Mouse (Mus musculus) testis, postnatal 14 days (tissue): ENCODE results near the gene Veph1.

ENCODE experiments used
- DNase-seq: peaks from one replicate; pipeline ENCODE4 v3.0.0; 2021; ENCODE audit warnings: low spot score

Gene Veph1

DNA sequence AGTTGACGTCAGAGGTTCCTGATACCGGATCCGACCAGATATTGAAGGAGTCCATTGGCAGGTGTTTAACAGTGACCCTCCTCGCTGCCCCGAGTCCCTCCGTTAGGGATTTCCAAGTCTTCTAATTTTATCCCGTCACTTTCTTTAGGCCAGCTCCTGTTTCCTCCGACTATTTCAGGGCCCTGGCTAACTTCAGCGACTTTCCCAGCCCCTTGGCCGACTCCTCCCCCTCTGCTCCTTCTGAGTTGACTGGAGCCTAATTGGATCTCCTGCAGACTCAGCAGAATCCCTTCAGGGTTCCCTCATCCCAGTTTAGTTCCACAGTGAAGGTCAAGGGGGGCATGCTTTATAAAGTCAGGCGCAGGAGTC, 75.4 kb downstream of the Veph1 start:
- no peak for DNase-seq

DNA sequence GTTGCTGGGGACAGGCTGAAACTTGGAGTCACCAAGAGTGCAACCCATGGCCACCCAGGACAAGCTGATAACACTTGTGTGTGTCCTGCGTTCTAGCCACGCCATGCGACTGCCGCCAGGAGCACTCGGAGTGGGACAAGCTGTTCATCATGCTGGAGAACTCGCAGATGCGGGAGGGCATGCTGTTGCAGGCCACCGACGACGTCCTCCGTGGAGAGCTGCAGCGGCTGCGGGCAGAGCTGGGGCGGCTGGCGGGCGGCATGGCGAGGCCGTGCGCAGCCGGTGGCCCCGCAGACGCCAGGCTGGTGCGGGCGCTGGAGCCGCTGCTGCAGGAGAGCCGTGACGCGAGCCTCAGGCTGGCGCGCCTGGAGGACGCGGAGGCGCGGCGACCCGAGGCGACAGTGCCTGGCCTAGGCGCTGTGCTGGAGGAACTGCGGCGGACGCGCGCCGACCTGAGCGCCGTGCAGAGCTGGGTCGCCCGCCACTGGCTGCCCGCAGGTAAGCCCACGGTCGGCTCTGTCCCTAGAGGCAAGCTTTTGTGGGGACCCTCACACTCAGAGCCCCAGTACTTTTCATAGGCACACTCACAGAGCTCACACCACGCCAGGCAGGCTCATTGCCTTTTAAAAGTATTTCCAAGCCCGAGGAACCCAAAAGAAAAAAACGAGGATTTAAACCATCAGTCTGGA, 75.9 kb downstream of the Veph1 start:
- DNase-seq, result peak; percentile 10

DNA sequence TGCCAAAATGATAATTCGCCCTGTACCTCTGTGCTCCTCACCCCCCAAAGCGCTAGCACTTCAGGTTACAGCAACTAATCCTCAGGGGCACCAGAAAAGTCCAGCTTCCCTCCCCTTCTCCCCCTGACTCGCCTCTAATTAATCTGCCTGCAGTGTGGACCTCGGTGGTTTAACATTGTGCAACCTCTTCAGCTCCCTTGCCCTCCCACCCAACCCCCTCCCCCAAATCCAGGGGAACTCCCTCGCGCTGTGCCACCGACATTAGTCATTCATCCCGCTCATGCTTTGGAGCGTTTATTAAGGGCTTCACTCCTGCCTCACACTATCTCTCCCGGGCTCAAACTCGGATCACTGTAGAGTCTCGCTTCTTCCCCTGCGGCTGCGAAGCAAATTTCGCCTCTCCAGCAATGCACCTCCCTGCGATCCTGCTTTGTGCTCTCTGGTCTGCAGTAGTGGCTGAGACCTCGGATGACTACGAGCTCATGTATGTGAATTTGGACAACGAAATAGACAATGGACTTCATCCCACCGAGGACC, 76.9 kb downstream of the Veph1 start, which contains the start of gene Ptx3:
TSS of gene Ptx3 (plus strand) at position 256 of the 537 bp plus-strand sequence.
- no peak for DNase-seq

DNA sequence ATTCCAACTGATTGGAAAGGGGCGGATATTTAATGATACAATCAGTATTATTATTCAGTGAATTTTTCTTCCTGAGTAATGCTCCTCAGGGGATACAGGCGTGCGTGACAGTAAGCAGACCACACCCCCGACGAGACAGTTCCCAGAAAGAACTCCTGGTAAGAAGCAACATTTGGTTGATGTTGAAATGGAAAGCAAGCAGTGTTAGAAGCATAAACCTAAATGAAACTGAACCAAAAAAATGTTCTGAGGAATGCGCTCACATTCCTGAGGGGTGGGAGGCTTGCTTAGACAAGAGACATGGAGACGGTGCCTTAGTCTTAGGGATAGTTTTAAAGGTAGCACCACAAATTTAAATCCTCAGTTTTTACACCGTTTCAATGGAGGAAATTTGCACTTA, 80.9 kb downstream of the Veph1 start:
- DNase-seq, result no peak

DNA sequence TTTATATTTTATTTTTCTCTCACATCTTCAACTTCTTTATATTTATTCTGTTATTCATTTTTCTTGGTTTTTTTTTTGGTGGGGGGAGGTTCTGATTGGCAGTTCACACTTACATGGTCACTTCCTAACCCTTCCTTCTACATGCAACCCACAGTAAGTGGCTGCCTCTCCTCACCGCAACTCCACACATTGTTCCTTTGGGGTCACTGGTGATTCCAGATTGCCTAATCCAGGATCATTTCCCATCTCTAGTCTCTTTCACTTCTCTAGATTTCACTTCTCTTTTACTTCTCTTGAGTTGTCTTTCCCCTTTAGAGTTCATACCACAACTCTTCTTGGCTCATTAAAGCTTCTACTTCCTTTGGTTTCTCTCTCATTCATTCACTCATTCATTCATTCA, 83.1 kb downstream of the Veph1 start:
- DNase-seq, result no peak

DNA sequence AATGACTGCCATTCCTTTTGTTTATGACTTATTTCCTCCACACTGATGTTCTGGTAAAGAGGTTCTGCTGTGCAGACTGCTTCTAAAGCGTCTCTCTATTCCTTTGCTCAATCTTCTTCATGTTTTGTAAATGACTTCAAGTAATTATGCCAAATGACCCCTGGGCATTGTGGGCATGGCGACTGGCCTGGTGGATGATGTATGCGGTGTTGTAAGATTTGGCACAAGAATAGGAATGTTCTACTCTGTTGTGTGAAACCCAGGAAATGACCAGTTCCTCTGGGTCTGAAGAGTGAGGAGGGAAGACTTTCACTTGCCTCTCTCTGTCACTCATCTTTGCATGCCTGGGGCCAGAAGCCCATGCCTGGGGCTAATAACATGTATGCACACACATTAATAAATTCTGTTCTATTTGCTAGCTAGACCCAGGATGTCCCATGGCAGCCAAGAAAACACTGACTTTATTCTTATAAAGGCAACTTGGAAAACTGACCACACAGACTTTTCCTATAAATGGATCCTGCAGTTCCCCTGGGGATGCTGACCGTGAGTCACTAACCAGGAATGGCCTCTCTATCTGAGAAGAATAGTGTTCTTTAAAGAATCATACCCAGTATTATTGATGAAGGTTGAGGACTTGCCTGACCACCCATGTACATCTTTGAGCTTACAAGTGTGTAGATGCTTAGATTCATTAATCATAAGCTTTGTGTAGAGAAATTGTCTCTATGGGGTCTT, 87.6 kb downstream of the Veph1 start:
- no peak for DNase-seq

DNA sequence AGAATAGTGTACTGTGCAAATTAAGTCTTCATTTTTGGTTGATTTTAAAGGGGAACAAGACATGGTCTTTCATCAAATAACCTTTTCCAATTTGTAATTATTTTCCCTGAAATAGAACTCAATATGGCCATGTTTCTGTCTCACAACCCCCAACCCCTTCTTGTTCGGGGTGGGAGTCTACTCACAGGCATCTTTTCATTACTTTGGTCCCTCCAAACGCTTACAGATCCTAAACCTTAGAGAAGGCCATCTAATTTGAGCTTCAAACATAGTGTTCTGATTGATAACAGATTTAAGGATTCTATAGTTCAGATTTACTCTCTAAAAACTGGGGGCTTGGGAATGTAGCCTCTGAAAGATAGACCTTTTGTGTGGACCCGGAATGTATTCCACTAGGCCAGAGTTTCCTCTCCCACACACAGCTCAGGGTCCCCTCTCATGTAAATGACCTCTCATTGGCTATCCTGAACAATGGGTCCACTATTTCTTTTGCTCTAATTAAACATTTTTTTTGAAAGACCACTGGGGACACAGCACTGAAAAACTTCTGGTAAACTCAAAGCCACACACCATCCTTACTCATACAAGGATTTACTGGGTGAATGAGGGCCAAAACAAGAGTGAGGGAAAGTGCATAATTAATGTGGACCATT, 102.6 kb downstream of the Veph1 start:
- no peak for DNase-seq

DNA sequence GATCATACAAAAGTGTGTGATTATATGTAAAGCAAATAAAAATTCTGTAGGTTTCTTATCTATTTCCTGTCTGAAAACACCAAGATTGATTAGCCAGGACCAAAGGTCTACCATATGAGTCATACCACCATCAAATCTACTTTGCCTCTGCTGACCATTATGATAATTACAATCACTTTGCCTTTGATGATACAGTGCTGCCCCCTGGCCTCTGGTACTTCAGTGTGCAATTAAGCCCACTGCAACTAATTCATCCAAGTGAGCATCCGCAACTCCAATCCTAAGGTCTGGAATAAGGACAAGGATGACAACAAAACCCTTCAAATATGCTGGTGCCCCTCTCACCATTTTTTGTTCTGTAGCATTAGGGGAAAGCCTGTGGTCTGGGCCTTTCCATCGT, 117.0 kb downstream of the Veph1 start:
- no peak for DNase-seq

DNA sequence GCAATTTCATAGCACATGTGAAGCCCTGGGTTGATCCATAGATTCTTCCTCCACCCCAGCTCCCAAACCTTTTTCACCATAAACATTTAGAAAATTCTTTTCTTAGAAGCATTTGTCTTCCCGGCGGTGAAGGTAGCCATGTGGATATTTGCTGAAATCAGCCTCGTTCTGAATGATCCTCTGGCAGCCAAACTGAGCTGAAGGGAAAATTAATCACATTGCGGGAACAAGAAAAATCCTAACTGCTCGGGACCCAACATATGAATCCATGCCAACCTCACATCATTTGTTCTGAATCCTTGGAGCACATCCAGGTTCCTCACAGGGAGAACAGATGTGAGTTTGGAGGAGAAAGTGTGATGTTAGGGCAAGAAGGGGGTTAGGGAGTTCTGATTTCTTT, 123.7 kb downstream of the Veph1 start:
- no peak for DNase-seq

DNA sequence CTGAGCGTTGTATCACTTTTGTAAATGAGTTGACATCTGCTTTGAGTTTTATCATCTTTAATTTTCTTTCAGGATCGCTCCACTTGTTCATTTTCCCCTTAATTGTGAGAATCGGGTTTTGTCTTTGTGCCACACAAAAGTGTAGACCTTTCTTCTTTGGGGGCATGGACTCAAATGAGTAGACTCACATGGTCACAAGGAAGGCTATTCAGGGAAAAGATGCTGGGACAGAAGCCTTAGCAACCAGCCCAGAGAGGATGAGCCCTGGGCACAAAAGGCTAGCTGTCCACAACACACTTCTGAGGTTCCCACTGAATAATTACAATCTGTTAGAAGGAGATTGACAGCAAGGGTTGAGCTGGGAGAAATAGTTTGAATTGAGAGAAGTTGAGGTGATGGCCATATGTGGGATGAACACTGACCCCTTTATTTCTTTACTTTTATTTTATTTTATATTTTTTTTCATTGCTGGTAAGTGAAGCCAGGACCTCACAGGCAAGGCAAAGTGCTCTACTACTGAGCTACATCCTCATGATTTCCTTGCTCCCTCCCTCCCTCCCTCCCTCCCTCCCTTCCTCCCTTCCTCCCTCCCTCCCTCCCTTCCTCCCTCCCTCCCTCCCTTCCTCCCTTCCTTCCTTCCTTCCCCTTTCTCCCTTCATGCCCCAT, 126.6 kb downstream of the Veph1 start:
- no peak for DNase-seq

DNA sequence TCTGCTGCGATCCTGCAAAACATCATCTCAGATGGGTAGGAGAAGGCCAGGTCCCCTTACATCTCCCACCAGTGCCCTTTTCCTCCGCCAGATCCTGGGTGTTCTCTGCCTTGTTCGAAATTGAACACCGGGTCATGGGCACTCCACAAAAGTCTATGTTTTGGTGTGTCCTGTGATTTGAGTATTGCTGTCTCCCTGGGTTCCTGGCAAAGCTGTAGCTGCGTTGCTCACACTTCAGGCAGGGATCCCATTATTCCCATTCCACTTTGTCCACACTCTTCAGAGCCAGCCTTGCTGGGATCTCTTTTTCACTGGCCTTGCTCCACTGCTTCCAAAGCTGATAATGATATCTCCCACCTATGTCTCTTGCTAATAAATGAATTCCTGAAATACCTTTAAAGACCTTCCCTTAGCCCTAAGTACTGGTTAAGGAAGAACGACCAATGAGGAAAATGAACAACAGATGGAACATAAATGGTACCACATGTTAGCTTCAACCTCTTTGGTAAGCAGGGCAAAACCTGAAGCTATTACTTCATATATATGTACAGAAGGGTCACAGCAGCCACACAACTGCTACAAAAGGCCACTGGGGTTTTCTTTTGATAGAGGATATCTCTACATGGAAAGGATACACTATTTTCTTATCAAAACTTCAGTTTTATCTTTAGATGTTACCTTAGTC, 129.9 kb downstream of the Veph1 start:
- DNase-seq, result no peak

DNA sequence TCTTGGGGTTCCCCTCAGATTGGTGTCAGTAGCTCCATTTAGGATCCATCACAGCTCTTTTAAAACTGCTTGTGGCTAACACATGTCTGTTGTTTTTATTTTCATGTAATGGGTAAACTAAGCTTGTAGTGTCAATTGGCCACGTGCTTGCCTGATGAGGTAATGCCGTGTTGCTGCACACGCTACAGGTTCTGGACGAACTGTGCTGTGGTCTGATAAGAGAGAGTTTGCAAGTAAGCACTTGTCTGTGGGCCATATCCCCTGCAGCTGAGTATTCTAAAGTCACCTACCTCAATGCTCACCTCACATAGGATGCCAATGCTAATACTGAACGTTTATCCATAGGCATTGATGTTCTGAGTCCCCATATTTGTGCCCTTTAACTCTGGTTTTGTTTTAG, 131.6 kb downstream of the Veph1 start:
- DNase-seq, result no peak

DNA sequence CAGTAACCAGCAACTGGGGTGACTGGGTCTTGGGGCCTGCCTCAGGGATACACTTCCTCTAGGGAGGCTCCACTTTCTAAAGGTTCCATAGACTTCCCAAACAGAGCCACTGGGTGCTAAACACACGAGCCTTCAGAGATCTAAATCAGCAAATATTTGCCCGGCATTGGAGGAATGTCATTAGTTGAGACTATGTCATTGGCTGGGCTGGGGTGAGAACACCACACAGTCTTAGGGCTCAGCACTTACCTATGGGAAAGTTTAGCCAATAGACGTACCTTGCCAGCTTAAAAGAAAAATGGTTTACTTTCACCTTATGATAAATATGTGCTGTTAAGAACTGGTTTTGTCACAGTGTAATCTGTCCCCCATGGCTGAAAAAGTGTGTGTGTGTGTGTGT, 132.1 kb downstream of the Veph1 start:
- DNase-seq, result no peak

DNA sequence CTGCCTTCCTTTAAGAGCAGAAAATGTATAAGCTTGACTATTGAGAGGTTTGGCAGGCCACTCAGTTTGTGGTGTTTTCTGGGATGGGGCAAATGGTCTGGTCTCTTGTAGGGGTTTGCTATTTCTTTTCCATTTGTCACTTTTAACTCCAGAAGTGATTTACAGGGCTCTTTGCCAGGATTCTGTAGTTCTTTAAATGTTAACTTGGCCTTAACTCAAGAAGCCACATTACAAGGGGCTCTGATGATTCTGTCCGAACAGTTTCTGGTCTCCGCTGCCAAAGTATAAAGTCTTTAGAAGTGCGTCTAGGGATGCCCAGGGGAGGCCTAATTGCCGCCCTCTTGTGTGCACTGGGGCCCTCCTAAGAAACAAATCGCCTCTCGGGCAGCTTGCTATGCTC, 134.0 kb downstream of the Veph1 start:
- no peak for DNase-seq

DNA sequence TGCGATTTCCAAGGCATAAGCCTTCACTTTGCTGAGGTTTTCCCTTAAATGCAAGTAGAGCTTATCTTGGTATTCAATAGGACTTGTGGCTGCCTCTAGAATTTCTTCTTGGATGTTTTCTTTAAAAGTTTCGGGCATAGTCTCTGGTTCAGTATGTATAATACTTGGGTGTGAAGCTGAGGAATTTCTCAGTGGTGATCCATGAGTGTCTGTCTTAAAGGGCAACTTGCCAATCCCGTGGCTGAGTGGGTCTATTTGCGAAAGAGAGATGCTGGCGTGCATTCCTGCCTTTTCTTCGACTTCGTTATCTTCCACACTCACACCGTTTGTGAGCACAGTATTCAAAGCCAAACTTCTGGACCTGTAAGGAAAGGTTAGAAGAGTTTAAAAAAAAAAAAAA, 138.7 kb downstream of the Veph1 start:
- DNase-seq, result no peak

DNA sequence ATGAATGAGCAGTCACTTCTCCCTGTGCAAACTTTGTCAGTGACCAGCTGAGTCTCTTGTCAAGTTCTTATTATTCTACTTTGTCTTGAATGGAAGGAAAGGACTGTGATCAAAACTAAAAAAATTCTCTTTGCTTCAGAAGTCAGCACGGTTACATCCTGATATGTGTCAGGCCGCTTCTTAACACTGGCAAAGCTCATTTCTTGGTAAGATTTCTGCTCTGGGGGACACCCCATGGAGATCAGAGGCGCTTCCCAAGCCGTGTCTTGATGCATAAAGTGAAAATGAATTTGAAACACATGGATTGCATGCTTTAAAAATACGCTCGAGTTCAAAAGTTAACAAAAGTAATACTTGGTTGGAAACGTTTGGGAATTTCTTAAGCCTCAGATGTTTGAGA, 159.0 kb downstream of the Veph1 start:
- DNase-seq, result no peak

DNA sequence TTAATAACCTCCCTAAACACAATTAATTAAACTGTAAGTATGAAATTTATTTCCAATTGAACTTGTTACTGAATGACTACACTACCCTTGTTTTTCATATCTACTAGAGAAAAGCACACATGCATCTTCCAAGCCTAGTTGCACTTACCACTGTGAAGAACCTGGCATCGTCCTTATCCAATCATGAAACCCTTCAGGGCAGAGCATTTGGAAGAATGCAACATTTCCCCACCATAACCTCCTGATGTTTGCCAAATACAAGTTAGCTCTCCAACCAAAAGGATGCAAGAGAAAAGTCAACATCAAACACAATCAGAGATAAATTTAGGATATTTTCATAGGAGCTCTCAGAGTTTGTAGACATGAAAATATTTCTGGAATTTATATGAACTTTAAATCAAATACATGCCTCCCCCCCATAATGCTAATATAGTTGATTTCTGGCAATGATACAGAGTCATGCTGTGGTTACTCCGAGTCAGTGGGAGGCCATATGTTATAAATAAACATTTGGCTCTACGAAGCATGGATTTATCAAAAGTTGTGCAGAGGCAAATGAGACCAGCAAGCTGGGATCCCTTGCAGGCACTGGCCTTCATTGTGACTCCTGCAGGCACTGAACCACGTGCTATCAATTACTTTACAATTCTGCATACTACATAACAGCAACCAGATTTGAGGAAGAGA, 165.2 kb downstream of the Veph1 start:
- DNase-seq, result no peak

DNA sequence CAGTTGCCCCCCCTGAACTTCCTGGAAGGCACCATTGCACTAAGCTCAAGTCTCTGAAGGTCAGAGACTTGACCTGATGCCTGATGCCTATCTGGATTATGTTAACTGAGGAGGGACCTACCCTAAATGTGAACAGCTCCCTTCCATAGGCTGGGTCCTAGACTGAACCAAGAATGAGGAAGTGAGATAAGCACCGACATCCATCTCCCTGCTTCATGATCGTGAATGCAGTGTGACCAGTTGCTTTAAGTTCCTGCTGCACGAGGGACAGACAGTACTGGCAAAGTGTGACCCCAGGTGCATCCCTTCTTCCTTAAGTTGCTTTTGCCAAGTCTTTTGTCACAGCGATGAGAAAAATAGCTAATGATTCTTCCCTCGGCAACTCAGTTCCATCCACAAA, 166.9 kb downstream of the Veph1 start:
- no peak for DNase-seq

DNA sequence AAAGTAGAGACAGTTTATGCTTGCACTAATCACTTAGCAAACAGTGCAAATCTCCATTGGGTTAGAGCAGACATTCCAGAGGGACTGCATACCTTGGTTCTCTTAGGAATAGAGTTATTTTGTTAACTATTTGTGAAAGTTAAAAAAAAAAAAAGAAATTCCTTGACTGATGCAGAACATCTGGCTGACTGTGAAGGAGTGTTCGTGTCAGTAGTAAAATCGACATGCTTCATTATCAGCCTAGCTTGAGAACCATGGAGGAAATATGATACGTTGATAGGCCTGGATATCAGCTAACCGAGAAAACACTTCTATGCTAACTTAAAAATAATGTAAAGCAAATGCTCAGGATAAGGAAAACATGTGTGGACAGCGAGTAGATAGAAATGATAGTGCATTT, 191.1 kb downstream of the Veph1 start:
- no peak for DNase-seq

DNA sequence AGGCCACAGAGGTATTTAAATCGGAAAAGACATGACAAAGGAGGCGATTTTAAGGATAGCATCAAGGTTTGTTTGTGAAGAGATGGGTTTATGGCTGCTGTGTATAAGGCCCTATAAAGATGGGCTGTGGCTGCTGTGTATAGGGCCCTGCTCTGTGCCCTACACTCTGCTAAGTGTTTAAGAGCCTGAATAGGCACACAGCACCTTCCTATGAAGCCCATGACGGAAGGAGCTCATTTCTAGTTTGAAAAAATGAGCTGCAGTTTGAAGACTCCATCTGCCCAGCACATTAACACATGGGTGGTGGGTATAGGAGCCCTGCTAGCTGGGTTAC, 194.1 kb downstream of the Veph1 start:
- DNase-seq, result no peak

DNA sequence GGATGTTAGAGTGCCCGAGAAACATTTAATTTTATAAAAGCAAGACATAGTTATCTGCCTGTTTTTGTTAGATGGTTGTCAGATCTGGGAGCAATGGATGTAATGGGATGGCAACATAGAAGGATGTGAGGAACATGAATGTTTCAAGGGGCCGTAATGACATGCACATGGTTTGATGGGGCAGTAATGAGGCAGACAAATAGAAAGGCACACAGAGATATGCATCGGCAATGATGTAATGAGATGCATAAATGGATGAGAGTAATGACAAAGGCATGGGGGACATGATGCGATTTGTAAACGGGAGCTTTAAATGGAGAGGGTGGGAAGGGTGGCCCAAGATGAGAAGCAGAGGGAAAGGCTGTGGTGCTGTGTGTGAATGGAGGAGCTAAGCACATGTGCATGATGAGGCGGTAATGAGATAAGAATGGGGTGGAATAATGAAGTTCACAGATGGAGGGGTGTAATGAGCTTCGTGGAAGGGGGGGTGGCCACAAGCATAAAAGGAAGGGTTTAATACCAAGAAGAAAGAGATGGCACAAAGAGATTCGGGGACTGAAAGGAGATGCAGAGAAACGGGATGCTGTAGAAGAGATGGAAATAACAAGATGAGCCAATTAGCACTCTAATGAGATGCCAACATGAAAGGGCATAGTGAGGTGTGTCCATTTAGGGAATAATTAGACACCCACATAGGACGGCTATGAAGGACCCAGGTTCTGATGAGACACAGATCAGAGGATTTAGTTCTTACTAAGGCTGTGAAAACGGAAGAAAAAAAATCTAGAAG, 194.6 kb downstream of the Veph1 start:
- DNase-seq, result no peak
